Mouse (Mus musculus) cerebellum, adult 18-20 months (tissue): Measurements from ENCODE around the gene Catspere2.

Experiments used
- DNase-seq, 2 experiments: peaks; one replicate each; pipeline ENCODE4 v3.0.0; 2021

Catspere2 gene

GRCm38 (mm10) chr1:178219166-178220077 lies 236.2 kb downstream of the Catspere2 start:
- DNase-seq = peak; percentile 29 to 40
